Mouse (Mus musculus) CH12.LX (cell line): ENCODE data around the gene Zfp423. TPM values are rescaled to one million over a fixed set of nuclear protein-coding genes. Genes with fewer than 3 reads are reported as not detected.

Experiments
- DNase-seq: peaks from one replicate; pipeline ENCODE4 v3.0.0-alpha.2; 2013; ENCODE audit errors: extremely low read depth
- H3K27ac ChIP-seq: 2 replicates; pipeline ENCODE4 v1.5.1; 2012; ENCODE audit warnings: low read depth, mild to moderate bottlenecking, control low read depth, moderate library complexity; ENCODE audit not compliant: insufficient read depth
- H3K27me3 ChIP-seq: replicated peaks from 2 replicates; pipeline ENCODE3; 2012; ENCODE audit warnings: inconsistent platforms
- H3K36me3 ChIP-seq, 2 experiments: replicated peaks in 1 of 2; 2 replicates each; pipeline versions ENCODE3 to v1.6.1; 2012; ENCODE audit warnings: inconsistent platforms in 1 of 2, low read length in 1 of 2, mild to moderate bottlenecking in 1 of 2, mixed read lengths in 1 of 2, moderate library complexity in 1 of 2; ENCODE audit not compliant: control insufficient read depth in 1 of 2, insufficient read depth in 1 of 2
- H3K4me1 ChIP-seq, 2 experiments: 2 replicates each; pipeline ENCODE4 v1.6.1; 2012; ENCODE audit warnings: inconsistent platforms in 1 of 2, moderate library complexity in 1 of 2; ENCODE audit not compliant: insufficient read depth in 2 of 2, control insufficient read depth in 1 of 2
- H3K4me2 ChIP-seq: 2 replicates; pipeline ENCODE4 v1.6.1; 2012; ENCODE audit warnings: low read depth, mild to moderate bottlenecking, control low read depth; ENCODE audit not compliant: poor library complexity, insufficient read depth, severe bottlenecking
- H3K4me3 ChIP-seq, 3 experiments: fragments of 150-350 bp in 1 of 3; sonication (generic) in 1 of 3; replicated peaks in 1 of 3; 2 replicates each; pipeline versions ENCODE3 to v1.5.1; 2011 to 2012; ENCODE audit warnings: low read depth in 2 of 3, low read length in 2 of 3, mild to moderate bottlenecking in 2 of 3, moderate library complexity in 2 of 3, control low read depth in 1 of 3, improper control_type of control experiment in 1 of 3, inconsistent platforms in 1 of 3, mixed read lengths in 1 of 3; ENCODE audit not compliant: poor library complexity in 1 of 3
- H3K79me2 ChIP-seq: replicated peaks from 2 replicates; pipeline ENCODE4 v1.6.1; 2012; ENCODE audit warnings: mild to moderate bottlenecking, moderate library complexity; ENCODE audit not compliant: control insufficient read depth, poor library complexity, insufficient read depth, severe bottlenecking; ENCODE audit errors: extremely low read depth
- H3K9ac ChIP-seq: 2 replicates; pipeline ENCODE4 v1.6.1; 2012; ENCODE audit warnings: low read depth, mild to moderate bottlenecking, control low read depth, moderate library complexity; ENCODE audit not compliant: insufficient read depth
- H3K9me3 ChIP-seq: replicated peaks from 2 replicates; pipeline ENCODE3; 2012; ENCODE audit warnings: low read length, inconsistent platforms, mixed read lengths
- BHLHE40 ChIP-seq: IDR thresholded peaks from 2 replicates; pipeline ENCODE4 v1.6.1; 2011; ENCODE audit warnings: mild to moderate bottlenecking, low read depth, low read length, improper control_type of control experiment
- CHD1 ChIP-seq: IDR thresholded peaks from 2 replicates; pipeline ENCODE4 v1.6.1; 2012; ENCODE audit warnings: low read depth, low read length, improper control_type of control experiment, inconsistent platforms
- CTCF ChIP-seq, 2 experiments: IDR thresholded peaks in 1 of 2; conservative IDR thresholded peaks in 1 of 2; 2 replicates each; pipeline ENCODE4 v1.5.1; 2011 to 2012; ENCODE audit warnings: low read depth in 2 of 2, low read length in 2 of 2, improper control_type of control experiment in 1 of 2, inconsistent platforms in 1 of 2, mild to moderate bottlenecking in 1 of 2, moderate library complexity in 1 of 2
- EP300 ChIP-seq: IDR thresholded peaks from 2 replicates; pipeline ENCODE4 v1.6.1; 2011; ENCODE audit warnings: low read length, improper control_type of control experiment
- JUN ChIP-seq: IDR thresholded peaks from 2 replicates; pipeline ENCODE4 v1.6.1; 2011; ENCODE audit warnings: low read depth, mild to moderate bottlenecking, low read length, improper control_type of control experiment, moderate library complexity; ENCODE audit not compliant: insufficient read depth
- KAT2A ChIP-seq: IDR thresholded peaks from 2 replicates; pipeline ENCODE4 v1.6.1; 2012; ENCODE audit warnings: low read length, improper control_type of control experiment, inconsistent platforms; ENCODE audit not compliant: insufficient replicate concordance
- MAFK ChIP-seq: IDR thresholded peaks from 2 replicates; pipeline ENCODE4 v1.6.1; 2011; ENCODE audit warnings: low read length, improper control_type of control experiment; ENCODE audit not compliant: insufficient replicate concordance
- MAX ChIP-seq: IDR thresholded peaks from 2 replicates; pipeline ENCODE4 v1.6.1; 2011; ENCODE audit warnings: low read length, improper control_type of control experiment
- MEF2A ChIP-seq: IDR thresholded peaks from 2 replicates; pipeline ENCODE4 v1.6.1; 2014; ENCODE audit warnings: low read depth, mild to moderate bottlenecking, inconsistent platforms, low read length, improper control_type of control experiment, borderline replicate concordance
- PAX5 ChIP-seq: IDR thresholded peaks from 2 replicates; pipeline ENCODE4 v1.6.1; 2012; ENCODE audit warnings: low read length, inconsistent platforms, mixed read lengths
- RAD21 ChIP-seq: IDR thresholded peaks from 2 replicates; pipeline ENCODE4 v1.6.1; 2011; ENCODE audit warnings: low read depth, mild to moderate bottlenecking, low read length, improper control_type of control experiment, moderate library complexity
- SMC3 ChIP-seq: IDR thresholded peaks from 2 replicates; pipeline ENCODE4 v1.6.1; 2011; ENCODE audit warnings: low read depth, low read length, improper control_type of control experiment
- TBP ChIP-seq: conservative IDR thresholded peaks from 2 replicates; pipeline ENCODE4 v1.6.1; 2011; ENCODE audit warnings: low read depth, low read length, improper control_type of control experiment
- UBTF ChIP-seq: IDR thresholded peaks from 2 replicates; pipeline ENCODE4 v1.6.1; 2012; ENCODE audit warnings: low read depth, mild to moderate bottlenecking, inconsistent platforms, low read length, improper control_type of control experiment, moderate library complexity
- ZKSCAN1 ChIP-seq: IDR thresholded peaks from 2 replicates; pipeline ENCODE4 v1.6.1; 2012; ENCODE audit warnings: low read depth, inconsistent platforms, low read length, improper control_type of control experiment, borderline replicate concordance
- ZMIZ1 ChIP-seq: IDR thresholded peaks from 2 replicates; pipeline ENCODE4 v1.6.1; 2012; ENCODE audit warnings: low read depth, mild to moderate bottlenecking, inconsistent platforms, low read length, improper control_type of control experiment
- dilution Hi-C: fragments of 300-500 bp; cut with MboI; formaldehyde crosslinking; loops from 2 replicates; pipeline ENCODE4 v1.14.3; 2020; ENCODE audit warnings: low sequenced_read_pairs; ENCODE audit not compliant: extremely low pct_unique_long_range_greater_than_20kb, extremely low pct_ligation_motif_present
- in situ Hi-C: fragments of 300-500 bp; cut with MboI; formaldehyde crosslinking; loops from 3 replicates; pipeline ENCODE4 v1.14.3; 2019; ENCODE audit warnings: low sequenced_read_pairs, low pct_ligation_motif_present, low pct_unique_long_range_greater_than_20kb, mixed read lengths
- polyA plus RNA-seq: library from polyadenylated mRNA; unstranded; fragments of >175 nt; gene quantifications from 2 replicates; pipeline ENCODE4 v1.2.1, GENCODE M21; 2012; ENCODE audit warnings: low read depth; ENCODE audit not compliant: insufficient read length
- total RNA-seq, 2 experiments: library from RNA; depleted of rRNA; stranded (reverse); fragments of 300-350 nt in 1 of 2; fragments of >200 nt in 1 of 2; gene quantifications; 2 replicates each; pipeline ENCODE4 v1.2.3; 2012 to 2014

Gene Zfp423
- total and polyA plus RNA-seq, 3 experiments: 0.25 to 2.7 (median 0.32) TPM

GRCm38 (mm10) chr8:87640930-87641329 lies 318.5 kb downstream of the Zfp423 start:
- dilution Hi-C loops (no loop called here), in situ Hi-C loops (loop anchor here (10.0 kb wide), 1 partner anchor 46 kb away; no protein-coding TSS in a partner anchor)
- no peak overlapping the region for H3K27ac ChIP-seq
- no peaks in the 10 kb centered on the region for H3K9me3 ChIP-seq
- H3K79me2 ChIP-seq: no peaks in the 10 kb centered on the region
- no peaks in the 10 kb centered on the region for H3K4me1 ChIP-seq
- no peak overlapping the region for H3K9ac ChIP-seq
- DNase-seq: peak; percentile 57
- H3K4me3 ChIP-seq: no peak overlapping the region
- H3K36me3 ChIP-seq: no peaks in the 10 kb centered on the region
- no peaks in the 10 kb centered on the region for H3K27me3 ChIP-seq
- H3K4me2 ChIP-seq: no peak overlapping the region
- TF ChIP-seq ZKSCAN1 (no peak), RAD21 (peak; percentile 68), PAX5 (no peak), SMC3 (peak; percentile 60), MAX (no peak), JUN (no peak), CTCF (conservative IDR thresholded peaks at IDR 0.05 in 1 of 2, IDR thresholded peaks at IDR 0.05 in 1 of 2; ENCODE audit: low read depth in 2 of 2, low read length in 2 of 2) (peak; percentile 65 to 77), BHLHE40 (no peak), EP300 (no peak), MEF2A (no peak), MAFK (no peak), KAT2A (no peak), ZMIZ1 (no peak), CHD1 (no peak)

- Histone ChIP-seq H3K9me3 (no peaks in the 10 kb centered on the region), H3K4me2 (no peak overlapping the region), H3K36me3 (no peaks in the 10 kb centered on the region), H3K9ac (no peak overlapping the region), H3K4me1 (peaks cover 4 to 24% of the 10 kb centered on the region in 2 experiments), H3K27me3 (no peaks in the 10 kb centered on the region), H3K27ac (no peak overlapping the region), H3K79me2 (no peaks in the 10 kb centered on the region), H3K4me3 (no peak overlapping the region)
- in situ Hi-C loops: no loop called here
- TF ChIP-seq BHLHE40 (no peak), UBTF (no peak), TBP (no peak)
- dilution Hi-C loops: no loop called here
- no peak for DNase-seq
Measured at GRCm38 (mm10) chr8:87636226-87636742, 323.1 kb downstream of the Zfp423 start.
